Mouse (Mus musculus): ENCODE measurements at regions not wholly inside any gene's neighbourhood (a gene's known extent, or its start where the extent isn't known, plus 50 kb on each side); places are given as distances from the start of the nearest gene placed in this dataset.

DNA sequence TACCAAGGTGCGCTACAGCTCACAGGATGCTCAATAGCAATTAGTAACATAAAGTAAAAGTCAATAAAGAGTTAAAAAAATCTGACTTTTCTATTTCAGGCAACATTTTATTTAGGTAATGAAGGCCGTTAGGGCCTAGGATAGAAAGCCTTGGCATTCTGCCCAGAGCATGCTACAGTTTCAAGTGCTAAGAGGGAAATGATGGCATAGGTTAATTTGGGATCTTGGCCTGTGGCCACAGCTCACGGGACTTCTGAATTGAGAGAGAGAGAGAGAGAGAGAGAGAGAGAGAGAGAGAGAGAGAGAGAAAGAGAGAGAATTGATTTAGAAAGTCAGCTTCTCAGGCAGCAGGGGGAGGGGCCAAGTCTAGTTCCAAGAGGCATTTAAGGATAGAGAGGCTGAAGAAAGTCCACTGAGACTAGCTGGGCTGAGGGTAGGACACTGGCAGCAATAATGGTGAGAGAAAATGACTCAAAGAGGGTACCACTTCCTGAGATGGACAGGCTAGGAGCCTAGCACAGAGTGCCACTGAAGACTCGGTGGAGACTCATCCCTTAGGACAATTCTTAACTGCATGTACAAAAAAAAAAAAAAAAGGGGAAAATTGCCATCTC, 52.6 kb upstream of the Klf14 start:
- Histone ChIP-seq H3K4me1 (replicated peaks; ENCODE audit: control insufficient read depth in 2 of 2, insufficient read depth in 2 of 2, low read length in 1 of 2) (peaks cover 0 to 3% of the 10 kb centered on the region in 2 experiments; a peak in 2 of 4 replicates), H3K36me3 (replicated peaks; ENCODE audit: control insufficient read depth, insufficient read depth, low read depth) (no peaks in the 10 kb centered on the region), H3K9me3 (ENCODE audit: control insufficient read depth, low read length) (no peaks in the 10 kb centered on the region), H3K4me3 (ENCODE audit: insufficient read depth in 1 of 2, low read depth in 2 of 2, low read length in 2 of 2) (no peak overlapping the region), H3K9ac (replicated peaks) (no peak overlapping the region), H3K4me2 (ENCODE audit: low read depth) (no peak overlapping the region), H3K27me3 (ENCODE audit: control insufficient read depth, insufficient read depth, low read length) (no peaks in the 10 kb centered on the region), H3K27ac (no peak overlapping the region)
- ATAC-seq (ENCODE audit: insufficient read depth), result no peak
- no peak for TF ChIP-seq CTCF (IDR thresholded peaks at IDR 0.05; ENCODE audit: low read depth)
- no peak for TF ChIP-seq EP300 (IDR thresholded peaks at IDR 0.05; ENCODE audit: low read depth)
- DNase-seq (ENCODE audit: low read depth in 3 of 3, low spot score in 3 of 3), result no peak
- WGBS (ENCODE audit: insufficient replicate concordance), result 50% methylated on average over 4 of the region's 4 CpGs

DNA sequence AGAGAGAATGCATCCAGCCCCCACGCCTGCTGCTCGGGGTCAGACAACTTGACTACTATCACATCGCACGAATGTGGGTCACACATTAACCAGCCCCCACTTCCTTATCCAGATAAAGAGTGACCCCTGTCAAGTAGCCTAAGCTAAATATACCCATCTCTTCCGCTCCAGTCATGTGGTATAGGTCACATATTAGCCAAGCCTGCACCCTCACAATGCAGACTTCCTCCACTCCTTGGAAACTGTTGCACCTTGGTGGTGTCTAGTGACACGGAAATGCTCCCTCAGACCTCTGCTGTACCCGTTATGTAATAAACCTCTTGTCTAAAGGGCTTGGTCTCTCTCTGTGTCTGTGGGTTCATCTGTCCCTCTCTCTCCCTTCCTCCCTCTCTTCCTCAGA, 57.7 kb upstream of the Klf14 start:
- DNase-seq (ENCODE audit: low read depth in 3 of 3, low spot score in 3 of 3) (no peak), ATAC-seq (ENCODE audit: insufficient read depth) (no peak)
- no peaks in the 10 kb centered on the region for H3K27me3 ChIP-seq (ENCODE audit: control insufficient read depth, insufficient read depth, low read length)
- TF ChIP-seq EP300 (IDR thresholded peaks at IDR 0.05; ENCODE audit: low read depth) (no peak), CTCF (IDR thresholded peaks at IDR 0.05; ENCODE audit: low read depth) (no peak)
- H3K4me2 ChIP-seq (ENCODE audit: low read depth), result no peak overlapping the region
- H3K9ac ChIP-seq (replicated peaks), result no peak overlapping the region
- 27% methylated on average over 7 of the region's 7 CpGs for WGBS (ENCODE audit: insufficient replicate concordance)
- H3K36me3 ChIP-seq (replicated peaks; ENCODE audit: control insufficient read depth, insufficient read depth, low read depth), result no peaks in the 10 kb centered on the region
- no peaks in the 10 kb centered on the region for H3K9me3 ChIP-seq (ENCODE audit: control insufficient read depth, low read length)
- no peak overlapping the region for H3K4me3 ChIP-seq (ENCODE audit: insufficient read depth in 1 of 2, low read depth in 2 of 2, low read length in 2 of 2)
- H3K4me1 ChIP-seq (replicated peaks; ENCODE audit: control insufficient read depth in 2 of 2, insufficient read depth in 2 of 2, low read length in 1 of 2), result peaks cover 0 to 5% of the 10 kb centered on the region in 2 experiments; a peak in 2 of 4 replicates
- no peak overlapping the region for H3K27ac ChIP-seq

DNA sequence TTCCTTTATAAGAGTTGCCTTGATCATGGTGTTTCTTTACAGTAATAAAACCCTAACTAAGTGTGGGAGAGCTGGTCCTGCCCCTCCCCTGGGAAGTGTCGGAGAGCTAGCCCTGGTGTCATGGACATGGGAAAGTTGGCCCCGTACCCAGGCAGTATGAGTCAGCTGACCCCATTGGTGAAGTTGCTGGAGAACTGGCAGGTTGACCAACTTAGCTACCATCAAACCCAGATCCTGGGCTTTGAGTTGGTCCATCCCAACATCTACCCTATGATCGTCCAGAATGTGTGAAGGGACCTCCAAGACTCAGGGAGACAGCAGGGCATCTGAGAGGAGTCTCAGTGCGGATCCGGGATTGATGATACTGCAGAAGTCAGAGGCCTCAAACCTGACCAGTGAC, 62.9 kb upstream of the Klf14 start:
- no peak overlapping the region for H3K9ac ChIP-seq (replicated peaks)
- no peak overlapping the region for H3K4me2 ChIP-seq (ENCODE audit: low read depth)
- no peaks in the 10 kb centered on the region; the same call in 1 of the 2 replicates for H3K27me3 ChIP-seq (ENCODE audit: control insufficient read depth, insufficient read depth, low read length)
- H3K27ac ChIP-seq, result no peak overlapping the region
- H3K9me3 ChIP-seq (ENCODE audit: control insufficient read depth, low read length), result no peaks in the 10 kb centered on the region
- H3K36me3 ChIP-seq (replicated peaks; ENCODE audit: control insufficient read depth, insufficient read depth, low read depth), result no peaks in the 10 kb centered on the region
- TF ChIP-seq CTCF (IDR thresholded peaks at IDR 0.05; ENCODE audit: low read depth), result no peak
- TF ChIP-seq EP300 (IDR thresholded peaks at IDR 0.05; ENCODE audit: low read depth), result no peak
- H3K4me1 ChIP-seq (replicated peaks; ENCODE audit: control insufficient read depth in 2 of 2, insufficient read depth in 2 of 2, low read length in 1 of 2), result no peaks in the 10 kb centered on the region
- WGBS (ENCODE audit: insufficient replicate concordance), result 73% methylated on average over 5 of the region's 5 CpGs
- no peak overlapping the region for H3K4me3 ChIP-seq (ENCODE audit: insufficient read depth in 1 of 2, low read depth in 2 of 2, low read length in 2 of 2)
- ATAC-seq (ENCODE audit: insufficient read depth) (no peak), DNase-seq (ENCODE audit: low read depth in 3 of 3, low spot score in 3 of 3) (no peak)

DNA sequence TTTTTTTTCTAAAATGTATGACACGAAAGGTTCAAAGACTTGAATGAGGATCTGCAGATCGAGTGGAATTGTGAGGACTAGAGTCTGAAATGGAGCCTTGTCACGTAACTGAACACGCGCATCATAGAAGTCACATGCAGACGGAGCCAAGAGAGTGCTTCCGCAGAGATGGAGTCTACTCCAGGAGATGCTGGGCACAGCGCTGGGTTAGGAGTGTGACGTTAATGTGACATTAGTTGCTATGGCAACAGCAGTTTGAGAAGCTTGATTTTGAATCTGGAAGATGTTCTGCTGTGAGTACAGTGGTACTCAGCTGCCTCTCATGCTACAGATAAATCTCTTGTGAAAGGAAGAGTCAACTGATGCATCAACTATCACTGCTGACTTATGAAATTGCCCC, 70.9 kb upstream of the Klf14 start:
- Histone ChIP-seq H3K27me3 (ENCODE audit: control insufficient read depth, insufficient read depth, low read length) (no peaks in the 10 kb centered on the region), H3K4me1 (replicated peaks; ENCODE audit: control insufficient read depth in 2 of 2, insufficient read depth in 2 of 2, low read length in 1 of 2) (no peaks in the 10 kb centered on the region), H3K9me3 (ENCODE audit: control insufficient read depth, low read length) (no peaks in the 10 kb centered on the region), H3K36me3 (replicated peaks; ENCODE audit: control insufficient read depth, insufficient read depth, low read depth) (no peaks in the 10 kb centered on the region), H3K9ac (replicated peaks) (no peak overlapping the region), H3K27ac (no peak overlapping the region), H3K4me3 (ENCODE audit: insufficient read depth in 1 of 2, low read depth in 2 of 2, low read length in 2 of 2) (no peak overlapping the region), H3K4me2 (ENCODE audit: low read depth) (no peak overlapping the region)
- TF ChIP-seq EP300 (IDR thresholded peaks at IDR 0.05; ENCODE audit: low read depth), result no peak
- no peak for TF ChIP-seq CTCF (IDR thresholded peaks at IDR 0.05; ENCODE audit: low read depth)
- ATAC-seq (ENCODE audit: insufficient read depth), result no peak
- DNase-seq (ENCODE audit: low read depth in 3 of 3, low spot score in 3 of 3), result no peak
- whole genome bisulfite sequencing (ENCODE audit: insufficient replicate concordance), result 73% methylated on average over 9 of the region's 9 CpGs

DNA sequence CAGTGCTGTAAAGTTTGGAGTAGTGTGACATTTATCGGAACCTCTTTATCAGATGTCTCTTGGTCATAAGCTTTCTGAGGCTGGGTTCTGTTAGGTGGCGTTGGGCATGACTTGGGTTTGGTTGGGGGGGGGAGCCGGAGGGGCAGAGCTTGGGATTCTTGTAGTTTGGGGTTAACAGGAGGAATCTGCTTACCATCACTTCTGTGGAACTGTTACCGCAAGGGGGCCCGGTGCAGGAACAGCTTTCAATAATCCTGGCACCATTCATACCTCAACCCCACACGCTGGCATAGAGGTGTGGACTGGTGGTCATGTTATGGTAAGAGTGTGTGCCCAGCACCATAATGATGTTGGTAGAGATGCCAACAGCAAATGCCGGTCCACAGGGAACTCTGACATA, 72.1 kb upstream of the Klf14 start:
- Histone ChIP-seq H3K27me3 (ENCODE audit: control insufficient read depth, insufficient read depth, low read length) (no peaks in the 10 kb centered on the region), H3K4me3 (ENCODE audit: insufficient read depth in 1 of 2, low read depth in 2 of 2, low read length in 2 of 2) (no peak overlapping the region), H3K36me3 (replicated peaks; ENCODE audit: control insufficient read depth, insufficient read depth, low read depth) (no peaks in the 10 kb centered on the region), H3K9ac (replicated peaks) (no peak overlapping the region), H3K27ac (no peak overlapping the region), H3K9me3 (ENCODE audit: control insufficient read depth, low read length) (no peaks in the 10 kb centered on the region), H3K4me2 (ENCODE audit: low read depth) (no peak overlapping the region), H3K4me1 (replicated peaks; ENCODE audit: control insufficient read depth in 2 of 2, insufficient read depth in 2 of 2, low read length in 1 of 2) (no peaks in the 10 kb centered on the region)
- no peak for TF ChIP-seq EP300 (IDR thresholded peaks at IDR 0.05; ENCODE audit: low read depth)
- TF ChIP-seq CTCF (IDR thresholded peaks at IDR 0.05; ENCODE audit: low read depth), result no peak
- DNase-seq (ENCODE audit: low read depth in 3 of 3, low spot score in 3 of 3), result no peak
- no peak for ATAC-seq (ENCODE audit: insufficient read depth)
- WGBS (ENCODE audit: insufficient replicate concordance), result 74% methylated on average over 7 of the region's 7 CpGs

All from liver, embryonic 14.5 days (tissue).